Mouse (Mus musculus) testis, adult 2 months (tissue): Measurements from ENCODE around the gene Rph3al.

ENCODE experiments used
- CTCF ChIP-seq: fragments of 200-500 bp; IDR thresholded peaks from 2 replicates; pipeline ENCODE4 v1.5.1; 2012; ENCODE audit warnings: low read depth, mild to moderate bottlenecking, inconsistent platforms, low read length, moderate library complexity; ENCODE audit not compliant: control insufficient read depth, insufficient read depth, insufficient replicate concordance
- POLR2A ChIP-seq: fragments of 200-500 bp; IDR thresholded peaks from 2 replicates; pipeline ENCODE4 v1.6.1; 2012; ENCODE audit warnings: low read depth, mild to moderate bottlenecking, inconsistent platforms, low read length, moderate library complexity; ENCODE audit not compliant: control insufficient read depth

DNA sequence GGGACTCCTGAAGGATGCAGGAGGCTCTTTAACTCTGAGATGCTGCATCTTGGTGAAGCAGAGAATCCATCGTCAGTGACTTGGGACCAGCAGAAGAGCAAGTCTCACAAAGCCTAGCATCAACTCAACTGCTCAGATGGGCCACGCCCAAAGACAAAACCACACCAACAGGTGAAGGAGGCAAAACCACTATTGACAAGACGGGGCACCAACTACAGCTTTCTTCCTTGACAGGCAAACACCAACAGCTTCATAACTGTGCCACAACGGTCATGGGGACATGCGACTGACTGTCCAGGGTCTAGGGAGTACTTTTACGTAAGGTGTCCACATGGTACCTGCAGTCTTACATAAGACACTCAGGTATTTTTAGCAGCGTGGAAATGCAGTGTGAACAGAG is 23.6 kb upstream of the Rph3al start:
- no peak for TF ChIP-seq CTCF
- TF ChIP-seq POLR2A = no peak
